Mouse (Mus musculus) left cerebral cortex, postnatal 10 days (tissue): Measurements from ENCODE around the gene Rnf11. TPM values are rescaled to one million over a fixed set of nuclear protein-coding genes. Genes with fewer than 3 reads are reported as not detected.
"Not testable (repeated sequence)": the region's sequence is repeated elsewhere in the genome, so short reads cannot be mapped to it uniquely, and the experiment has no call there.

Source experiments
- DNase-seq, 2 experiments: peaks; one replicate each; pipeline ENCODE4 v3.0.0; 2021 to 2022; ENCODE audit warnings: low spot score in 2 of 2, mixed read lengths in 1 of 2; ENCODE audit errors: extremely low spot score in 1 of 2
- intact Hi-C: fragments of 180-260 bp; cut with DNase I; formaldehyde crosslinking; loops from one replicate; pipeline ENCODE4 v1.15.1; 2025
- total RNA-seq, 2 experiments: library from RNA; stranded (reverse); gene quantifications; 2 replicates each; pipeline ENCODE4 v1.2.3; 2021

Gene Rnf11
- total RNA-seq, 2 experiments from 2014 or later = 188 to 189 TPM

- intact Hi-C loops = no loop called here
- DNase-seq = no peak
Measured at GRCm38 (mm10) chr4:109421608-109422007, 62.9 kb downstream of the Rnf11 start.

DNA sequence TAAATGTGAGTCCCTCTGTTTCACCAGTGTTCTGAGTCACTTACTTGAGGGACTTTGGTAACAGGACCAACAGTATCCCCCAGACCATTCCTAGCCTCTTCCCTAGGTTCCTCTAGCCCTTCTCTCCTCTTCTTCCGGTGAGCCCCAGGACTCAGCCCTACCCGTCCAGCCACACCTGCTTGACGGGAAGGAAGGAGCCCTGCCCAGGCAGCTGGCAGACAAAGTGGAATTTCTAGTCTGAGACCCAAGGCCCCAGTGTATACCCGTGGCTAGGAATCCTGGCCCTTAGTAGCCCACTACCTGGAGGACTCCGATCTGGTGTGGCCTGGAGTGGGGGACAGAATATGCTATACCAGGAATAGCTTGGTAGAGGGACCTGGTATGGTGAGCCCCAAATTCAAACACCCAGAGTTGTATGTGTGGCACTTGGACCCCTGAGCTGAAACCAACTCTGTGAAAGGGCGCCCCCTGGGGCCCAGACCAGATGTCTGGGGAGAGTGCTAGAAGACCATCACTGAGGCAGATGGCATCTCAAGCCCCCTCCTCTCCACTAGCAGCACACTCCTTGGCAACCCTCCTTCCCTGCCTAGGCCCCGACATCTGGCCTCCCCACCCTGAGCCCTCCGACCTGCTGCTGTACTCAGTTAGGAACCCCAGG is 64.3 kb downstream of the Rnf11 start:
- intact Hi-C loops = no loop called here
- DNase-seq = no peak

DNA sequence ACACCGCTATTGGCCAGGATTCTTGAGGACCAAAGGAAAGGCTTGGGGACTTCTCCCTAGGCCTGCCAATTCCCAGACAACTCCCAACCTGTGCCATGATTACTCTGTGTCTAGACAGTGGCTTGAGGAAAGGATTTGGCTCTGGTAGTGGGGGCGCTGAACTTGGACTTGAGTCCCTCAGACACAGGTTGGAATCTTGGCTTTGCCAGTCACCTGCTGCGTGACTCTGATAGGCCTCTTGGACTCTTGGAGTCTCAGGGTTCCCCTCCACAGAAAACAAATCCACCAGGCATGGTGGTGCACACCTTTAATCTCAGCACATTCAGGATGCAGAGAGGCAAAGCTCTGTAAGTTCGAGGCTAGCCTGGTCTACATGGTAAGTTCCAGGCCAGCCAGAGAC is 65.0 kb downstream of the Rnf11 start:
- intact Hi-C loops = no loop called here
- no peak for DNase-seq

- intact Hi-C loops = no loop called here
- DNase-seq = no peak
Measured at GRCm38 (mm10) chr4:109419017-109419416, 65.5 kb downstream of the Rnf11 start.

DNA sequence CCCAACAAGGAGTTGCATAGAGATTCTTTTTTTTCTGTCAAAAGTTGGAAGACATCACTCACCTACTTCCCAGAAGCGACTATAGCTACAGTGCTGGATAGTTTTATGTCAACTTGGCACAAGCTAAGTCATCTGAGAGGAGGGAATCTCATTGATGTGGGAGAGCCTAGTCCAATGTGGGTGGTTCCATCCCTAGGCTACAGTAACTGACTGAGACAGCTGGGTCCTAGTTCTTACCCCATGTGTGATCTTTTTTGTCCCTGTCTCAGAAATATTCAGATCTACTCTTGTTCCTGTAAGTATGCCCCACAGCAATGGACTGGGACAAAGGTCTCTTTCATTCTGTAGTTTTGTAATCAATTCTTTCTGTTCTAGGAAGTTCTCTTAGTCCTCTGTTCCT is 66.5 kb downstream of the Rnf11 start:
- intact Hi-C loops = no loop called here

DNA sequence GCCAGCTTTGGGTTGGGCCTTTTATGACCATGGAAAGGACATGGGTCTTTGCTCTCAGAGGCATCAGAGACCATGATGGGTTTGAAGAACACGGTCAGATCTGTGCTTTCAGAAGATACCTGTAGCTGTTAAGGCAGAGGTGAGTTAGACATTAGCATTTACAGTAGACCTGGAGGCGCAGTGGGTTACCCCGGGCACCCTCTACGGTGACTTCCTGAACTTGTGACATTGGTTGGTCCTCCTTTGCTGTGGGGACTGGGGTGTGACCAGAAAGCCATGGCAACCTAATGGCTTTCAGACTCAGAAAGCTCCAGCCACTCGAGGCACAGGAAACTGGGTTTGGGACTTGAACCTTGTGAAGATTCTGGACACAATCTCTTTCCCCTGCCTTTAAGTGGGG is 72.3 kb downstream of the Rnf11 start:
- no peak for DNase-seq
- intact Hi-C loops = no loop called here

More for the DNA sequence above, 66.5 kb downstream of the Rnf11 start:
- no peak for DNase-seq

DNA sequence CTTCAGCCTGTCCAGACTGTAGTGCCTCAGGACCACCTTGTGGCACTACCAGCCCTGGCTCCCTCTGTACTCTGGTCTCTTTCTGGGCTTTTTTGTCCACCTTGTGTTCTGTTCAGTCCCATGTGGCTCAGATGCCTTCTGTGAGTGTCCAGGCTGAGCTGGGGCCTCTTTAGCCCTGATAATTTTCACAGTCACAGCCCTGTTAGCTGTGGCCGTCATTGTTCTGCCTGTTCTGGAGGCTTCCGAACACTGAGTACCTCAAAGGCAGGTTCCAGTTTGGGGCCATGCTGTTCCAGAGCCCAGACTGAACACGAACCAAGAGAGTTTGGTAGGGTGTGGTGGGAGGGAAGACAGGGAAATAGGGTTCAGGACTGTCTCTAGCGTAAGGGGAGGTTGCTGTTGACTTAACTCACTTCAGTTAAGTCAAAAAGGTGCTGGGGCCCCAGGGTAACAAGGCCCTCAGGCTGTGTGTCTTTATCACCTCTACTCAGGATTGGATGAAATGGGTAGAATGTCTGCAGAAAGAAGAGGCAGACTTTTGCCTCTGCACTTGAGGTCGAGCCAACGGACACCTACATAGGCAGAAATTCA is 73.1 kb downstream of the Rnf11 start:
- intact Hi-C loops = no loop called here
- no peak for DNase-seq

DNA sequence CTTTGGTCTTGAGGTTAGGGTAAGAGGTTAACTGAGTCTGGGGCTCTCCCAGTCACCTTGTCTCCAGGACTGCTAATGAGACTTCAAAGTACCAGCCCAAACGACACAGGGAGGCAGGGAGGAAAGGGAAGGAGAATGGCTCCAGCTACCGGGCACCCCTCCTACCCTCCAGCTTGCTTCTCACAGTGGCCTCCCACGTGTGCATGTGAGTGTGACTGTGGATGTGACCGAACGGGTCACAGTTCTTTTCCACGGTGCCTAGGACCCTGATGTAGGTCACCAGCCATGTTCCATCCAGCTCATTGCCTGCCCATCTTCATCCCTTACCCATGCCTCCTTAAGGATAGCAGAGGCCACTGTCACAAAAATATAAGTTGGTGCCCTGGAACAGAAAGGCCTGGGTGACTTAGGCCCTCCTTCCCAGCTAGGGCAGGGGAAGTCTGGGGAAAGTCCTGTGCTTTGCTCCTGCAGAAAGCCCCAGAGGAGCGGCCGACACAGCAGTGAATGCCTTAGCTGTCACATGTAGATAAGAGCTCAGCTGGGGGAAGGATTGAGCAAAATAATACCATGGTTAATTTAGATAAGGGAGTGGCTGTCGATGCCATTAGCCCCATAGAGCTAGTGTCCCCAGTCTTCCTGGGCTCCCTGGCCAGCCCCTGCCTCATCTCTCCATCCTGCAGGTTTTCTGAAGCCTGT is 73.7 kb downstream of the Rnf11 start:
- no peak for DNase-seq
- intact Hi-C loops = no loop called here

DNA sequence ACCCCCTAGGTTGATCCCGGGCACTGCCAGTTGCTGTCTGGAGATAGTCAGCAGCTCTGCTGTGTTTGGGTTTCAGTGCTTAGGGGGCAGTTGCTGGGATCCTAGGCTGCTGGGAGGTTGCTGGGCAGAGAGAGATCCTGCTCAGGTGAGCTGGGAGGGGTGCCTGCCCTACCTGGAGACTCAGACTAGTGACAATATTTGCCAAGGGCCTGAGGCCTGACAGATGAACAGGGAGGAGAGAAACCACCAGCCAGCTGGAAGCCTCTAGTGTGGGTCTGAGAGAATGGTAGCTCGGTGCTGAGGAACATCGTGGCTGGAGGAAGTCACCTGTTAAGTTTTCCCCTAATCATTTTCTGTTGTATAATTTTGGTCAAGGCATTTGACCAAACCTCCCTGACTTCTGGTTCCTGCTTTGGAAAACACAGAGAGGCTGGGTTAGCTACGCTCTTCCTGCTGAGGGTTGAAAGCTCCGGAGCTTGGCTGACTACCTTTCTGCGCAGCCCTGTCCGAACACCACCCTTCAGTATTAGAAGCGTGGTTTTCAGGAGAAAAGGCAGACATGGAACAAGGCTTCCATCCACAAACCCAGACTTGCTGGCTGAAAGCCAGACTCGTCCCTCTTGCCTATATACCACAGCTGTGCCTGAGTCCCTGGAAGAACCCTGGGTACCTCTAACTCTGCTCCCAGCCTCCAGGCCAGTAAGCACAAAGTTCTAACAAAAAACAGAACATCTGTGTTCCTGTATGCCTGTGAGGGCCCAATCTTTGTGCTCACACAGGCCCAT is 76.6 kb downstream of the Rnf11 start:
- intact Hi-C loops = no loop called here
- no peak for DNase-seq

DNA sequence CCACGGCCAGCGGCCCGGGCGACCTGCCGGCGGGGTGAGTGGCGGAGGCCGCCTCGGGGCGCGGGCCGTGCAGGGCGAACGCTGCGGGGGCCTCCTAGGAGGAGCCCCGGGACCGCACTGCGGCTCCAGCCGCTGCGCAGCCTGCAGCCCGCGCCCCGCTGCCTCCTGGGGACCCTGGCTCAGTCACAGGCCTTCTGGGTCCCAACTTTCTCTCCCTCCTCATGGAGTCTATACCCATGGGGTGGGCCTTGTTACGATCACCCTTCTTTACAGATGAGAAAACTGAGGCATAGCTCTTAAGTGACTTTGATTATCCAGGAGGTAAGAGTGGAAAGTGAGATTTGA is 77.4 kb downstream of the Rnf11 start:
- intact Hi-C loops = no loop called here

GRCm38 (mm10) chr4:109406486-109407175 is 77.9 kb downstream of the Rnf11 start, which contains the start of gene Ttc39a:
Gene Ttc39a (plus strand): TSS chr4:109406623.
- DNase-seq = peak in 1 of 2 experiments; percentile 49
- intact Hi-C loops = no loop called here

More for the DNA sequence above, 77.4 kb downstream of the Rnf11 start:
- DNase-seq = no peak

DNA sequence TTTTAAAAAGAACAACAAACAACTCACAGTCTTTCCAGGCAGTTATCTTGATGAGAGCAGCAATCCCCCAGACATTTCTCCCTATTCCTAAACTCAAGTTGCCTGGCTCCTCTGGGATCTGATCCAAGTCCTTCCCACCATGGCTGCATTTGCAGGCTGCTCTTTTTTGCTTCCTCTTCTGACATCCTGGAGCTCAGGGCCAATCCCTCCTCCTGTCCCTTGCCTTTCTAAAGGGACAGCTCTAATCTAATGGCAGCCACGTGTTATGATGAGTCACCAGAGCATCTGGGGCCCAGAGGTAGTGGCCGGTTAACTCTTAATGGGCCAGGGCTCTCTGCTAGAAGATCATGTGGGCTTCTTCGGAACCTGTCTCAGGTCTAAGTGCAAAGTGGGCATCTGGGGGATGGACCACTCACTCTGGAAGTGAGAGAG is 78.5 kb downstream of the Rnf11 start:
- intact Hi-C loops = no loop called here
- DNase-seq = peak; percentile 36 to 76

DNA sequence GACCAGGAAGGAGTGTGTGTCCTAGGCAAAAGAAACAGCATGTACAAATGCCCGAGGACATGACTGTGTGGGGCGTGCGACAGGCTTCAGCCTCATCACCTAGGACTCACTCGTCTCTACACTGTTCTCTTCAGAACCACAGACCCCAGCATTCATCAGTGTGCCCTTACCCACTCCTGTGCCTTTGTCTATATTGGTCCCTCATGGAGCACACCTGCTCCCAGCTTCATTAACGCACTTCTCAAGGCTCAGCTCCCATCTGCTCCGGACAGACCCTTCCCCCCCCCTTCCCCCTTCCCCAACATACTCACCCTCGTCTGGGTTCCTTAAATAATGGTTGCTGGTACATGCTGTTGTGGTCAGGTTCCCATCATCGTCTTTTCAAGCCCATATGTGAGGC is 79.1 kb downstream of the Rnf11 start:
- DNase-seq = no peak
- intact Hi-C loops = no loop called here

- DNase-seq, intact Hi-C loops: not testable (repeated sequence)
Measured at GRCm38 (mm10) chr4:109404908-109405307, 79.6 kb downstream of the Rnf11 start.

- intact Hi-C loops = no loop called here
- DNase-seq = no peak
Measured at GRCm38 (mm10) chr4:109401176-109401689, 83.3 kb downstream of the Rnf11 start.
